Mouse (Mus musculus): ENCODE measurements around the gene C8b. TPM values are rescaled to one million over a fixed set of nuclear protein-coding genes. Genes with fewer than 3 reads are reported as not detected.

Gene C8b
- polyA plus RNA-seq, 2 experiments, result 21.8 to 28.4 TPM

DNA sequence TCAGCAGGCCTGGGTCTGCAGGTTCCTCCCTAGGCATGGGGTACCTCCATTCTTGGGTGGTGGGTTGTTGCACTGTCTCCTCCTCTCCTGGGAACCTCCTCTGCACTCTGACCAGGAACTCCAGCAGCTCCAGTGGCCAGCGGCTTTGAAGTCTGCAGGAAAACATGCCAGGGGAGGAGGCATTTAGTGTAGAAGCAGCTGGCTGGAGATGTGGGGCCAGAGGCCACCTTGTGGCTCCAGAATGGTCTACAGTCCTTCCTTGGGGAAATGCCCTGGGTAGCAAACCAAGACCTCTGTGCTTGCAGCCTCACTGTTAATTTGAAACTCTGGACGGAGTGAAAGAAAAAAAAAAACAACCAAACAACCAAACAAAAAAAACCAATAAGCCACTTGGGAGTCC is 51.4 kb downstream of the C8b start:
- DNase-seq (ENCODE audit: low read depth in 3 of 3, low spot score in 3 of 3), result no peak
- H3K9ac ChIP-seq (replicated peaks), result no peak overlapping the region
- H3K4me3 ChIP-seq (ENCODE audit: insufficient read depth in 1 of 2, low read depth in 2 of 2, low read length in 2 of 2), result no peak overlapping the region
- ATAC-seq (ENCODE audit: insufficient read depth), result no peak
- H3K4me2 ChIP-seq (ENCODE audit: low read depth), result no peak overlapping the region
- no peaks in the 10 kb centered on the region for H3K9me3 ChIP-seq (ENCODE audit: control insufficient read depth, low read length)
- 37% methylated on average over 2 of the region's 2 CpGs for WGBS (ENCODE audit: insufficient replicate concordance)
- H3K27me3 ChIP-seq (ENCODE audit: control insufficient read depth, insufficient read depth, low read length), result no peaks in the 10 kb centered on the region
- TF ChIP-seq CTCF (IDR thresholded peaks at IDR 0.05; ENCODE audit: low read depth) (no peak), EP300 (IDR thresholded peaks at IDR 0.05; ENCODE audit: low read depth) (no peak)
- H3K27ac ChIP-seq, result no peak overlapping the region
- no peaks in the 10 kb centered on the region for H3K36me3 ChIP-seq (replicated peaks; ENCODE audit: control insufficient read depth, insufficient read depth, low read depth)
- H3K4me1 ChIP-seq (replicated peaks; ENCODE audit: control insufficient read depth in 2 of 2, insufficient read depth in 2 of 2, low read length in 1 of 2), result peaks cover 0 to 2% of the 10 kb centered on the region in 2 experiments; a peak in 1 of 4 replicates

DNA sequence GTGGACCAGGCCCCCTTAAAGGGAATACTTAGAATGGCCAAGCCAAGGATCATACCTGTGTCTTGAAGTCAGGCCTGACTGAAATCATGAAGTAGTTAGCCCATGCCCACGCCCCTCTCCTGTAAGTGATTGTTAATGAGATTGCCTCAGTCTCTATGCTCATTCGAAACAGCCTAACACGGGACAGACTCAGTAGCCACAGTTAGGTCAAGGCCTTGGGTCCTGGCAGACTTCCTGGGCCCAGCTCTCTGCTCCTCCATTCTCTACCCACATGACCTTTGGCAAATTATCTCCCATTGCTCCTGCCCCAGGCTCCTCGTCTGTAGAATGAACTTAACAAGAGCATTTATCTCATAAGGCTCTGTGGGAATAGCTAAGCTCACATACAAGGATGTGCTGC is 52.9 kb downstream of the C8b start:
- no peaks in the 10 kb centered on the region for H3K9me3 ChIP-seq (ENCODE audit: control insufficient read depth, low read length)
- no peak overlapping the region for H3K4me3 ChIP-seq (ENCODE audit: insufficient read depth in 1 of 2, low read depth in 2 of 2, low read length in 2 of 2)
- H3K36me3 ChIP-seq (replicated peaks; ENCODE audit: control insufficient read depth, insufficient read depth, low read depth), result no peaks in the 10 kb centered on the region
- no peak for ATAC-seq (ENCODE audit: insufficient read depth)
- no peak for DNase-seq (ENCODE audit: low read depth in 3 of 3, low spot score in 3 of 3)
- peaks cover 0 to 7% of the 10 kb centered on the region in 2 experiments; a peak in 1 of 4 replicates for H3K4me1 ChIP-seq (replicated peaks; ENCODE audit: control insufficient read depth in 2 of 2, insufficient read depth in 2 of 2, low read length in 1 of 2)
- H3K4me2 ChIP-seq (ENCODE audit: low read depth), result no peak overlapping the region
- TF ChIP-seq CTCF (IDR thresholded peaks at IDR 0.05; ENCODE audit: low read depth) (no peak), EP300 (IDR thresholded peaks at IDR 0.05; ENCODE audit: low read depth) (no peak)
- H3K9ac ChIP-seq (replicated peaks), result no peak overlapping the region
- H3K27ac ChIP-seq, result no peak overlapping the region
- H3K27me3 ChIP-seq (ENCODE audit: control insufficient read depth, insufficient read depth, low read length), result no peaks in the 10 kb centered on the region
- 54% methylated on average over 4 of the region's 4 CpGs for WGBS (ENCODE audit: insufficient replicate concordance)

DNA sequence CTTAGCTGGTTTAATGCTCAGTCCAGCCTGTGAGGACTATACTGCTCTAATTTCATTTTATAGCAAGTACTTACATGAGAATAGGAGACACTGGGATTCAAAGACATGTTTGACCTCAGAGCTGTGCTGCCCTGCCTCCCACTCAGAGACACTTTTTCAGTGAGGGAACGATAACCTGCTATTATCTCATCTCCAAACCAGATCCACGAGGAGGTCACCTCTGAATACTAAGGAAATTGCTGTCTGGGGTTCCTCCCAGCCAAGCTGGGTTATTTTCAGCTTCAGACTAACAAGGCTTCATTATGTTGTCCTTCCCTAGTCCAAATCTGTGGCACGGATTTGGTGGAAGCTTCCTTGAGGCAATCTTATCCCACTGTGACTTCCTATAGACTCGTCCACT is 53.8 kb downstream of the C8b start:
- H3K27me3 ChIP-seq (ENCODE audit: control insufficient read depth, insufficient read depth, low read length), result no peaks in the 10 kb centered on the region
- no peak overlapping the region for H3K27ac ChIP-seq
- WGBS (ENCODE audit: insufficient replicate concordance), result 47% methylated on average over 4 of the region's 4 CpGs
- H3K9me3 ChIP-seq (ENCODE audit: control insufficient read depth, low read length), result no peaks in the 10 kb centered on the region
- H3K36me3 ChIP-seq (replicated peaks; ENCODE audit: control insufficient read depth, insufficient read depth, low read depth), result no peaks in the 10 kb centered on the region
- no peak overlapping the region for H3K9ac ChIP-seq (replicated peaks)
- ATAC-seq (ENCODE audit: insufficient read depth) (no peak), DNase-seq (ENCODE audit: low read depth in 3 of 3, low spot score in 3 of 3) (no peak)
- no peak overlapping the region for H3K4me2 ChIP-seq (ENCODE audit: low read depth)
- H3K4me1 ChIP-seq (replicated peaks; ENCODE audit: control insufficient read depth in 2 of 2, insufficient read depth in 2 of 2, low read length in 1 of 2), result peaks cover 0 to 7% of the 10 kb centered on the region in 2 experiments; a peak in 1 of 4 replicates
- no peak overlapping the region for H3K4me3 ChIP-seq (ENCODE audit: insufficient read depth in 1 of 2, low read depth in 2 of 2, low read length in 2 of 2)
- TF ChIP-seq EP300 (IDR thresholded peaks at IDR 0.05; ENCODE audit: low read depth) (no peak), CTCF (IDR thresholded peaks at IDR 0.05; ENCODE audit: low read depth) (no peak)

DNA sequence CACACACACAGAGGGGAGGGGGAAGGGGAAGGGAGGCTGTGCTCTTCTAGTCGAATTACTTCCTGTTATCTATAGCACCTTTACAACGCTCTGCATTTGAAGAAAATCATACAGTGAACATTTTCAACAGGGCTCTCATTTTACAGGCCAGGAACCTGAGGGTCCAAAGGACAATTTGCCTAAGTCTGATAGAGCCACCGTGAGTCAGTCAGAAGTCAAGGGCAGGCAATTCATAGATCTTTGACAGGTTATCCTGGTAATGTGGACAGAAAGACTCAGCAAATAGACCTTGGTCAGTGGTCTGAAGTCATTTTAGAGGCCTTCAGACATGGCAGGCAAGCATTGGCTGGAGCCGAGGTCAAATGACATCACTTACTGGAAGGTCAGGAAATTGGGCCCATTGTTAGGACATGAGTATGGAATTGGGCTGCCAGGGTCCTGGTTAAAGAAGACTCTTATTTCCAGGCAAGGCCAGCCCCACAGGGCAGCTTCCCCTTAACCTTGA is 57.5 kb downstream of the C8b start:
- Histone ChIP-seq H3K27ac (no peak overlapping the region; the same call in 1 of the 2 replicates), H3K4me3 (ENCODE audit: insufficient read depth in 1 of 2, low read depth in 2 of 2, low read length in 2 of 2) (no peak overlapping the region), H3K4me1 (replicated peaks; ENCODE audit: control insufficient read depth in 2 of 2, insufficient read depth in 2 of 2, low read length in 1 of 2) (peaks cover 0 to 5% of the 10 kb centered on the region in 2 experiments; a peak in 1 of 4 replicates), H3K9ac (replicated peaks) (no peak overlapping the region), H3K27me3 (ENCODE audit: control insufficient read depth, insufficient read depth, low read length) (no peaks in the 10 kb centered on the region), H3K4me2 (ENCODE audit: low read depth) (no peak overlapping the region), H3K36me3 (replicated peaks; ENCODE audit: control insufficient read depth, insufficient read depth, low read depth) (no peaks in the 10 kb centered on the region), H3K9me3 (ENCODE audit: control insufficient read depth, low read length) (no peaks in the 10 kb centered on the region)
- TF ChIP-seq CTCF (IDR thresholded peaks at IDR 0.05; ENCODE audit: low read depth), result no peak
- no peak for TF ChIP-seq EP300 (IDR thresholded peaks at IDR 0.05; ENCODE audit: low read depth)
- WGBS (ENCODE audit: insufficient replicate concordance), result 36% methylated on average over 4 of the region's 4 CpGs
- ATAC-seq (ENCODE audit: insufficient read depth), result peak; percentile 21; the same call in 1 of the 2 replicates
- DNase-seq (ENCODE audit: low read depth in 3 of 3, low spot score in 3 of 3), result peak in 1 of 3 experiments; percentile 3

DNA sequence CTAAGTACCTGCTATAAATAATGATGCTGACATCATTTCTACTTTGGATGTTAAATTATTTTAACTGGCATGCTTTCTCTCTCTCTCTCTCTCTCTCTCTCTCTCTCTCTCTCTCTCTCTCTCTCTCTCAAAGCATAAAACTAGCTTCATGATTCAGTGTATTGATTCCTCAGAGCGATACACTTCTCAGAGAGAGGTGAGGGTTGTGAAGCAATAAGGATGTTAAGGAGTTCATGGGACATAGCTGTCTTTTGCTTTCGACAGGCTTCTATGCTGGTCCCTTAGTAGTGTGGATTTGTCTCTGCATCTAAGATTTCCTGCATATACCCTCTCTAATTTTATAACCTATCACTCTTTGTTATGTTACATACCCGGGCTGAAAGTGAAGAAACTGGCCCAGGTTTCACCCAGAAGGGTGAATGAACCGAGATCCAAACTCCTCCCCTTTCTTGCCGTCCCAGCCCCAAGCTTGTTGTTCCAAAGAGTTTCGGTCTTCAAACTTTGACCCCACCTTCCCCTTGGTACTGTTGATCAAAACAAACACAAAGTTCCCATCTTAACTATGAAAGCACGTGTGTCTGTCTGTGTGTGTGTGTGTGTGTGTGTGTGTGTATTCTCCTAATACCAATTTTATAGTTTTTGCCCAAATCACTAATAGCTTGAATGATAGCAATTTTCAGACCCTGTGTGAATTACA is 58.4 kb downstream of the C8b start:
- WGBS (ENCODE audit: insufficient replicate concordance), result 52% methylated on average over 7 of the region's 7 CpGs
- no peaks in the 10 kb centered on the region for H3K9me3 ChIP-seq (ENCODE audit: control insufficient read depth, low read length)
- H3K9ac ChIP-seq (replicated peaks), result no peak overlapping the region
- H3K36me3 ChIP-seq (replicated peaks; ENCODE audit: control insufficient read depth, insufficient read depth, low read depth), result no peaks in the 10 kb centered on the region
- no peak overlapping the region for H3K4me3 ChIP-seq (ENCODE audit: insufficient read depth in 1 of 2, low read depth in 2 of 2, low read length in 2 of 2)
- DNase-seq (ENCODE audit: low read depth in 3 of 3, low spot score in 3 of 3) (no peak), ATAC-seq (ENCODE audit: insufficient read depth) (no peak)
- H3K4me1 ChIP-seq (replicated peaks; ENCODE audit: control insufficient read depth in 2 of 2, insufficient read depth in 2 of 2, low read length in 1 of 2), result peaks cover 0 to 5% of the 10 kb centered on the region in 2 experiments; a peak in 1 of 4 replicates
- no peak overlapping the region for H3K27ac ChIP-seq
- TF ChIP-seq EP300 (IDR thresholded peaks at IDR 0.05; ENCODE audit: low read depth), result no peak
- TF ChIP-seq CTCF (IDR thresholded peaks at IDR 0.05; ENCODE audit: low read depth), result no peak
- H3K4me2 ChIP-seq (ENCODE audit: low read depth), result no peak overlapping the region
- H3K27me3 ChIP-seq (ENCODE audit: control insufficient read depth, insufficient read depth, low read length), result no peaks in the 10 kb centered on the region
